Mouse (Mus musculus): ENCODE measurements around the gene Dhx15.

- TF ChIP-seq TAL1 (IDR thresholded peaks at IDR 0.05; ENCODE audit: low read length): no peak
- TF ChIP-seq GATA1 (IDR thresholded peaks at IDR 0.05; ENCODE audit: low read length): no peak
These were observed 21.8 kb downstream of the Dhx15 start for GRCm38 (mm10) chr5:52168468-52168867.

Measured in erythroblast, embryonic 14.5 days (primary cell).